Mouse (Mus musculus) brain, adult 2 months (tissue): ENCODE results near the gene Abca5.
"Not testable (repeated sequence)": the region's sequence is repeated elsewhere in the genome, so short reads cannot be mapped to it uniquely, and the experiment has no call there.

Experiments used
- DNase-seq: peaks from one replicate; pipeline ENCODE4 v3.0.0; 2011; ENCODE audit warnings: low read depth, low spot score

The Abca5 gene

GRCm38 (mm10) chr11:110337289-110338245 is at the start of gene Abca5:
Abca5 (minus strand) TSS chr11:110337716.
- DNase-seq: peak; percentile 97

- DNase-seq: no peak
Observed at GRCm38 (mm10) chr11:110385487-110385886, 48.0 kb upstream of the Abca5 start.

GRCm38 (mm10) chr11:110380310-110380668 is 42.8 kb upstream of the Abca5 start:
- DNase-seq: no peak

- peak; percentile 65 for DNase-seq
Observed at GRCm38 (mm10) chr11:110379661-110380309, 42.3 kb upstream of the Abca5 start.

- peak; percentile 67 for DNase-seq
Observed at GRCm38 (mm10) chr11:110374036-110374435, 36.5 kb upstream of the Abca5 start.

- DNase-seq: no peak
Observed at GRCm38 (mm10) chr11:110372266-110372954, 34.9 kb upstream of the Abca5 start.

GRCm38 (mm10) chr11:110371827-110372226 is 34.3 kb upstream of the Abca5 start:
- no peak for DNase-seq

- DNase-seq: no peak
Observed at GRCm38 (mm10) chr11:110369312-110370019, 31.9 kb upstream of the Abca5 start.

GRCm38 (mm10) chr11:110367638-110368037 is 30.1 kb upstream of the Abca5 start:
- no peak for DNase-seq

GRCm38 (mm10) chr11:110366902-110367301 is 29.4 kb upstream of the Abca5 start:
- DNase-seq: no peak

GRCm38 (mm10) chr11:110365016-110365415 is 27.5 kb upstream of the Abca5 start:
- DNase-seq: peak; percentile 29

GRCm38 (mm10) chr11:110357756-110358551 is 20.4 kb upstream of the Abca5 start:
- peak; percentile 81 for DNase-seq

GRCm38 (mm10) chr11:110355131-110355530 is 17.6 kb upstream of the Abca5 start:
- not testable (repeated sequence) for DNase-seq

GRCm38 (mm10) chr11:110354261-110354660 is 16.7 kb upstream of the Abca5 start:
- DNase-seq: peak; percentile 65

- DNase-seq: no peak
Observed at GRCm38 (mm10) chr11:110348170-110348569, 10.7 kb upstream of the Abca5 start.

GRCm38 (mm10) chr11:110347768-110348167 is 10.3 kb upstream of the Abca5 start:
- DNase-seq: no peak

GRCm38 (mm10) chr11:110336814-110337288 is 665 bp downstream of the Abca5 start:
- DNase-seq: peak; percentile 36

GRCm38 (mm10) chr11:110330093-110330492 is 7.4 kb downstream of the Abca5 start:
- peak; percentile 83 for DNase-seq

- DNase-seq: no peak
Observed at GRCm38 (mm10) chr11:110322266-110322665, 15.2 kb downstream of the Abca5 start.

GRCm38 (mm10) chr11:110306475-110307168 is 30.9 kb downstream of the Abca5 start:
- DNase-seq: no peak
